Mouse (Mus musculus) lung, adult 2 months (tissue): Measurements from ENCODE around the gene Lbp.

Experiments used
- CTCF ChIP-seq: fragments of 200-500 bp; IDR thresholded peaks from 2 replicates; pipeline ENCODE4 v1.5.1; 2011; ENCODE audit warnings: mild to moderate bottlenecking, low read length, control low read depth; ENCODE audit not compliant: insufficient read depth
- POLR2A ChIP-seq: fragments of 200-500 bp; IDR thresholded peaks from 2 replicates; pipeline ENCODE4 v1.6.1; 2011; ENCODE audit warnings: low read depth, mild to moderate bottlenecking, control low read depth, low read length, borderline replicate concordance; ENCODE audit errors: extremely low read depth

- TF ChIP-seq POLR2A = no peak
- TF ChIP-seq CTCF = no peak
Measured at GRCm38 (mm10) chr2:158276451-158276850, 29.8 kb upstream of the Lbp start.
